Mouse (Mus musculus) thymus, adult 2 months (tissue): Measurements from ENCODE around the gene Ints1.

Experiments used
- CTCF ChIP-seq: fragments of 200-500 bp; IDR thresholded peaks from 2 replicates; pipeline ENCODE4 v1.5.1; 2012; ENCODE audit warnings: mild to moderate bottlenecking, control low read depth, low read length, moderate library complexity, borderline replicate concordance; ENCODE audit not compliant: control insufficient read depth, poor library complexity, insufficient read depth; ENCODE audit errors: extremely low read depth
- POLR2A ChIP-seq: fragments of 200-500 bp; IDR thresholded peaks from 2 replicates; pipeline ENCODE4 v1.6.1; 2012; ENCODE audit warnings: mild to moderate bottlenecking, low read length, control low read depth, moderate library complexity; ENCODE audit not compliant: control insufficient read depth, poor library complexity, insufficient read depth; ENCODE audit errors: extremely low read depth

- no peak for TF ChIP-seq CTCF
- TF ChIP-seq POLR2A = no peak
Observed at GRCm38 (mm10) chr5:139718540-139718939, 56.9 kb downstream of the Ints1 start.
